Comparison of ENCODE assay signal across 15 mouse cellular contexts in the genomic region with DNA sequence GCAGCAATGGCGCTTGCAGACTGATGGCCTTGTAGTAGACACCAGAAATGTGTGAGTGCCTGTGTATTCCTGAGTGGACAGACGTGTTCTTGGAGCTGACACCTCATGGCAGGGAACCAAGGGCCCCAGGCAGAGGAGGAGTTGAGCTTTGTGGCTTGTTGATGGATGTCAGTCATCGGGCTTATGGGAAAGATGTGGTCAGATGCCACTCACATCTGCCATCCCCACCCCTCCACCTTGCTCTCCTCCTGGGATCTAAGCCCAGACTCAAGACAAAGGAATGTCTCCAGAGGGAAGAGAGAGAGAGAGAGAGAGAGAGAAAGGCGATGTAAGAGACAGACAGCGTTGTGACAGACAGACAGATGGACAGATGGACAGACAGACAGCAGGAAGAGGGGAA.
"Had no signal": no experiment of that assay in that cellular context is flagged by ENCODE, and none has a peak within 500 bp of the region (broad histone marks: within the 10 kb centered on the region; RNA-seq: fewer than 3 reads in every experiment).

No protein-coding gene starts in this region.

- H3K9ac ChIP-seq: liver, embryonic 14.5 days; liver, postnatal 0 days; lung, embryonic 14.5 days; midbrain, embryonic 13.5 days; neural tube, embryonic 13.5 days had no signal

- H3K4me2 ChIP-seq: lung, embryonic 14.5 days; midbrain, embryonic 13.5 days; neural tube, embryonic 13.5 days had no signal

- H3K9me3 ChIP-seq: midbrain, embryonic 13.5 days; neural tube, embryonic 13.5 days had no signal

- DNase-seq: kidney, adult 18-20 months; kidney, adult 9 months; kidney, postnatal 25 days; layer of hippocampus, adult 9-11 months; liver, postnatal 0 days; lung, embryonic 14.5 days; thymus, adult 2 months; thymus, postnatal 25 days had no signal

- H3K36me3 ChIP-seq: midbrain, embryonic 13.5 days; neural tube, embryonic 13.5 days had no signal

- H3K27me3 ChIP-seq: midbrain, embryonic 13.5 days had no signal

- H3K4me3 ChIP-seq: layer of hippocampus, adult 2 months; midbrain, embryonic 13.5 days; neural tube, embryonic 13.5 days had no signal

- H3K27ac ChIP-seq: layer of hippocampus, adult 2 months; liver, embryonic 14.5 days; macrophage; midbrain, embryonic 13.5 days; neural tube, embryonic 13.5 days had no signal

- ATAC-seq: liver, postnatal 0 days; lung, postnatal 0 days; midbrain, embryonic 13.5 days; midbrain, embryonic 16.5 days had no signal
